Mouse (Mus musculus): ENCODE data around the gene Mindy2. TPM values are rescaled to one million over a fixed set of nuclear protein-coding genes. Genes with fewer than 3 reads are reported as not detected.

The Mindy2 gene
- 5.9 and 7.7 TPM in 2 replicates for polyA plus RNA-seq (2015; fragmentation: Nextera tagmentation; extraction: Ambion mirVana)

GRCm38 (mm10) chr9:70657013-70657967 lies at the start of gene Mindy2:
Mindy2 (minus strand) TSS chr9:70657174.

GRCm38 (mm10) chr9:70678682-70679131 lies 21.7 kb upstream of the Mindy2 start, which contains the start of gene Adam10:
Adam10 (plus strand) TSS chr9:70678997.

GRCm38 (mm10) chr9:70656130-70657007 lies 605 bp downstream of the Mindy2 start, which contains the start of gene Gm10642:
Gm10642 (plus strand) TSS chr9:70656251.

Other genes with a start within 250 kb of the Mindy2 start
- 43.7 and 43.8 TPM in 2 replicates for gene Ccnb2, start 235.6 kb downstream of the Mindy2 start, polyA plus RNA-seq (2015; fragmentation: Nextera tagmentation; extraction: Ambion mirVana)
- gene Rnf111, start 153.4 kb downstream of the Mindy2 start, polyA plus RNA-seq (2015; fragmentation: Nextera tagmentation; extraction: Ambion mirVana), result 10.3 and 10.6 TPM in 2 replicates
- gene Sltm, start 114.4 kb downstream of the Mindy2 start, polyA plus RNA-seq (2015; fragmentation: Nextera tagmentation; extraction: Ambion mirVana), result 15.9 and 16.8 TPM in 2 replicates
- gene Gm10642, start 923 bp downstream of the Mindy2 start, polyA plus RNA-seq (2015; fragmentation: Nextera tagmentation; extraction: Ambion mirVana), result 0.29 and 0.93 TPM in 2 replicates
- 26.7 and 28.1 TPM in 2 replicates for gene Adam10, start 21.8 kb upstream of the Mindy2 start, polyA plus RNA-seq (2015; fragmentation: Nextera tagmentation; extraction: Ambion mirVana)